Mouse (Mus musculus): ENCODE data around the gene Abcc3.

GRCm38 (mm10) chr11:94400996-94401395, 8.2 kb upstream of the Abcc3 start:
- TF ChIP-seq POLR2A (IDR thresholded peaks at IDR 0.05; ENCODE audit: low read depth, low read length): no peak
- TF ChIP-seq CTCF (conservative IDR thresholded peaks at IDR 0.05; ENCODE audit: insufficient read depth, insufficient read length, low read depth, low read length): no peak

All from kidney, adult 2 months (tissue).